Mouse (Mus musculus): ENCODE data around the gene 1110059E24Rik. TPM values are rescaled to one million over a fixed set of nuclear protein-coding genes. Genes with fewer than 3 reads are reported as not detected.

Gene 1110059E24Rik
- total RNA-seq, 2 experiments from 2014 or later = 39.0 to 45.5 TPM

DNA sequence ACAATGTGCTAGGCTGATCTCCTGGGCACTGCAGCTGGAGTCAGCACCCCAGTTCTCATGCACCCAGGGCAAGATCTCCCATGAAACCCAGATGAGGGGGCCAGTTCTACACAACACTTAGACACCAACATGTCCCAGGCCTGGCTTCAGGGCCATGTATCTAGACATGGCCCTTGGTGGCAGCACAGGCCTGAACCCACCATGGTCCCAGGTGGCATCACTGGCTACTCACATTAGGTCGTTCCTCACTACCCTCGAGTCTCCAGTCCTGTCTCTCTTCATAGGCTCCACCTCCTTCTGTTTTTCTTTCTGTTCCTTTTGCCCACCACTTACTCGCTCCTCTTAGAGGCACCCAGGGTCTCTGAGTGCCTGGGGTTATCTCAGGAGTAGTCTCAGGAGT, 72.9 kb downstream of the 1110059E24Rik start:
- DNase-seq (ENCODE audit: low spot score in 2 of 2) = no peak

DNA sequence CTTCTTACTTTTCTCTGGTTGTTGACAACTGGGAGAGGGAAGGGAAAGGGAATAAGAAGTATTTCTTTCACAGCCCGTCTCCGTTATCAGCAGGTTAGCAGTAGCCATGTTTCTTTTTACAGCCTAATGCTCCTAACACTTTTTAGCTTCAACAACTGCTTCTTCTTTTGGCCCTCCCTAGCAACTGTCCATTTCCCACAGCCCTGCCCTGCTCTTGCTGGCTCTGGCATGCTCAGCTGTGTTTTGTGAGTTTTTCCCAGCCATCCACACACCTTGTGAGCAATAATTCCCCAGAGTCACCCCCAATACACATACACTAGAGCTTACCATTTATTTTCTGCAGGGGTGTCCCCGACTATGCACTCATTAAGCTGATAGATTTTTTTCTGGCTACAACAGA, 75.3 kb downstream of the 1110059E24Rik start:
- no peak for DNase-seq (ENCODE audit: low spot score in 2 of 2)

DNA sequence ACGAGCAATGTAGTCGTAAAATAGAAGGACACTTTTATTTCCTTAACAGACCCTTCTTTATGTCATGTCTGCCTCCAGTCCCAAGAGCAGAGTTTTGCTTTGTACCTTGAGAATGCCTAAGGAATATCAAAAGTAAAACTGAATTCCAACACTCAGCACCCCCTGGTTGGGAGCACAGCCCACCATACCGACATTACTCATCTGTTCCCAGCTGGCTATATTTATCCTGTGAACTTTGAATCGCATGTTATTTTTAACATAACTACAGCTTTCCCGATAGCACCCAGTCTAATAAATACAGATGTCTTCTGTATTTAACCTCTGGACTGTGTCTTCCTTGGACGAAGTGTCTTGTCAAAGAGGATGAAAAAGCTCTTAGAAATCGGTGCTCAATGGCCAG, 80.8 kb downstream of the 1110059E24Rik start:
- no peak for DNase-seq (ENCODE audit: low spot score in 2 of 2)

DNA sequence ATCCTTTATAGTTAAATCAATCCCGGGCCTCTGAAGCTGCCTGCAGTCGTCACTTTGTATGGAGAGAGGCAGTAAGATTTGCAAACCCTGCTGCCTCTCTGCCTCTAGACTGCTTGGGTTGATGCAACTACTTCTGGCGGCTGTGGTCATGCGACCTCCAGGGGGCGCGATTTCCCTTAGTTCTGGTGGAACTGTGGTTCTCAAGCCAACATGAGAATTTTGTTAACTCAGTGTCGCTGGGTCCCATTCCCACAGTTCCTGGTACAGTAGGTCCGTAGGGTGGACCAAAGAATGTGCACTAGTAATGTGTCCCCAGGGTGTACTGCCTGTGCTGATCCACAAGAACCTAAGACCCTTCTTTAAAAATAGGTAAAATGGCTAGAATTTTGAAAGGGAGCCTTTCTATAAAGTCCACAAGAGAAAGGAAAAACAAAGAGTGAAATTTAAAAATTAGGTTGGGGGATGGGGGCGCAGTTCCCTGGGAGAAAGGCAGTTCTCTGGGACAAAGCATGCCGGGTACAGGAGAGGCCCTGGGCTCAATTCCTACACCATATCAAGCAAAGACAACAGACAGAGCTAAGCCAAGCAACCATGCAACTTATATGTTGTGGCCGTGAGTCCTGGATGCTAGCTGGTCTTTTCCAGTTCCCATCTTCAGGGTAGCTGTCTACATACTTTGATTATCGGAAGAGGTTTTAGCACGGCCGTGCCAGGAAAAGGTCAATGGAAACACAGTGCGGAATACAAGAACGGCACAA, 81.4 kb downstream of the 1110059E24Rik start:
- DNase-seq (ENCODE audit: low spot score in 2 of 2) = peak; percentile 72 to 77

DNA sequence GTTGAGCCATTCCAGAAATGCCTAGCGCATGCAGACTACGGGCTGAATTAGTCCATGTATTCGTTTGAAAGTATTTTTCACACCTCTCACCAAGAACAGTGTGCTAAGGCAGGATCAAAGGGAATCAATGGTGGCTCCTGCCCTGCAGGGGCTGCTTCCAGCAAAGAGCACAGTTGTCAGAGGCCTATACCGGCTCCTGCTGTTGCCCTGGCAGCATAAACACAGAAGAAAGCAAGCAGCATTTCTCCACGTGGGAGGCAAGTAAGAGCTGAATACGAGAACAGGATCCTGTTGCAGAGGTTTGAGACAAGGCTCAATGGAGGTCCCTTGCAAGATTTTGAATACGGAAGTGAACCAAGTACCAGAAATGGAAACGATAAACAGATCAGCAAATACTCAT, 82.0 kb downstream of the 1110059E24Rik start:
- DNase-seq (ENCODE audit: low spot score in 2 of 2) = no peak

DNA sequence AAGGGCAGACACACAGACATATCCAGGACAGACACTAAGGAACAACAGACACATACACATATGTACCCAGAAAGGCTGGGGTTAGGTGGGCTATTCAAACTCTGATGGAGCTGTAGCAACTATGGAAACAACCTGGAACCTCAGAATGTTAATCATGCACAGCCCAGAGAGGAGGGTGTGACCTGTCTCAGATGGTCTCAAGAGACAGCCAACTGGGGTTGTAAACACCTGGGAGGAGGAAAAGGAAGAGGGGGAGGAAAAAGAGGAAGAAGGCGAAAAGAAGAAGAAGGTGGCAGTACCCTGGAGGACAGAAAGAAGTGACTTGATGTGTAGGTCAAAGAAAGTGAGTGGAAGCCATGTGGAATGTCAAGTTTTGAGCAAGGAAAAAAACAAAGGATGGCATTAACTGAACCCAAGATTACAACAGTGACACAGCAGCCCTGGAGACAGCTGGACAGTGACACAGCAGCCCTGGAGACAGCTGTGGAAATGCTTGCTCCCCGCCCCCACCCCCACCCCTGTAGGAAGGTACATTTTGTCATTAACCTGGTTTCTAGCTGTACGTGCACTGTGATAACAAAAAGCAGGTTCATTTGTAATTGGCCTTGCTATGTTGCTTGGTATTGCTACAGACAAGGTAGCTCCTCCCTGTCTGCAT, 84.1 kb downstream of the 1110059E24Rik start:
- no peak for DNase-seq (ENCODE audit: low spot score in 2 of 2)

DNA sequence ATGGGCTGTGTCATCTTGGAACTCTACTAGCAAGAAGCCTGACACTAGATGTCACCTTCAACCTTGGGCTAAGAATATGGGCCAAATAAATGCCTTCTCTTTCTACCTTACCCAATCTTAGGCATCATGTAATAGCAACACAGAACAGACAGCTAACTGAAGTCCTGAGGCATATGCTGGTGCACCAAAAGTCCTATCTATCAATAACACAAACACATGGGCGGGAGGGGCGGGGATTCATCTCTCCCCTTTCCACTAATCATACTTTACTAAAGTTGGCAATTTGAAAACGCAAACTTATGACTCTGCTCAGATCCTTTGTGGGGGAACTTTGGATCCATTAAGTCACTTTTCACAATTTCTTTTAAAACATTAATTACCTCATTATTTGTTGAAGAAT, 84.8 kb downstream of the 1110059E24Rik start:
- no peak for DNase-seq (ENCODE audit: low spot score in 2 of 2)

DNA sequence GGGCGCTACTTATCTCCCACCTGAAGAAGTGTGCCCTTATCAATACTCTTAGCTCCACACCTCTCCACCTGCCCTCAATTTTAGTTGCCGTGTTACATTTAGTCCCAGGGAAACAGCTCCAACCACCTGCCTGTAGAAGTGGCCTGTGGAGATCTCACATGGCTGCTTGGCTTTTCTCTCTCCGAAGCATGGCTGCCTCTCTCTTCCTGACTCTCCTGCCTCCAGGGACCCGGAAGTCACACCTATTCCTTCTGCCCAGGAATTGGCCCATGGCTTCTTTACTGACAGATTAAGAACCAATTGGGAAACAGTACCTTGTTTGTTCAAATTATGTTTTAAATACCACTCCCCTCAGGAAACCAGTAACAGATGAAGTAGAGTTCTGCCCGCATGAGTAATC, 86.3 kb downstream of the 1110059E24Rik start:
- DNase-seq (ENCODE audit: low spot score in 2 of 2) = no peak

DNA sequence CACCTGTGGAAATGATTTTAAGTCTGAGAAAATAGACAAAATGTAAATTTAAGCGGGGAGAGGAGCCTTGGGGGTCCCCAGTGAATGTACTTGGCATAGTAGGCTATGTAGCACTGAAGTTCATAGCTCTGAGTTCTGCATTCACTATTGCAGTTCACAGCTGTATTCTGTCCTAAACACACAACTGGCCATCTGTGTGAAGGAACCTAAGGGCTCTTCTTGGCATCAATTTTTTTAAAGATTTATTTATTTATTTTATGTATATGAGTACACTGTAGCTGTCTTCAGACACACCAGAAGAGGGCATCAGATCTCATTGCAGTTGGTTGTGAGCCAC, 88.3 kb downstream of the 1110059E24Rik start:
- DNase-seq (ENCODE audit: low spot score in 2 of 2) = no peak

DNA sequence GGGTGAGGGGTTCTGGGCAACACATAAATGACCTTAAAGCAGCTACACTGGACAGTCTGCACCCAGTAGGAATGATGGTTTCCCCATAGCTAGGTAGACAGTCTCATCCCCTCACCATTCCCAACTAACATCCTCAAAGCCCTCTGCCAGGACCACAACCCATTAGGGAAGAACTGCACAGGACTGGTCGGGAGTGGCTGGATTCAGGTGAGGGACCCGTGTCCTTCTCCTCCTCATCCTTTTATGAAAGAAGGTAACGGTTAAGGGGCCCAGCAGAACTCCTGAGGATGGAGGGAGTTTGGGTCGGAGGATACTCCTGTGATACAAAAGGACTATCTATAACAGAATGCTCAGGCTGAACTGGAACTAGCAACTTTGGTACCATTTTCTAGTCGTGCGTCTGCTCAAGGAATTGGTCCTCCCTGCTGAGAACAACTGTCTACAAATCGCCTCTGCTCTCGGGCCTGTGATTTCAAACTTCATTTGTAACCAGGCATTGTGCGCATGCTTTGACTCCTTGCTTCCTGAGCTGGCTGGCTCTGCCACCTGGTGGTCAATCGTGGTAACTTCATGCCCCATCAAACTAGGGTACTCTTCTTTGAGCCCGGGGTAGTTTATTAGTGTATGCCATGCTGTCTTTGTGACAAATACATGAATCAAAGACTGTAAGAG, 88.9 kb downstream of the 1110059E24Rik start:
- peak; percentile 46 to 54 for DNase-seq (ENCODE audit: low spot score in 2 of 2)

DNA sequence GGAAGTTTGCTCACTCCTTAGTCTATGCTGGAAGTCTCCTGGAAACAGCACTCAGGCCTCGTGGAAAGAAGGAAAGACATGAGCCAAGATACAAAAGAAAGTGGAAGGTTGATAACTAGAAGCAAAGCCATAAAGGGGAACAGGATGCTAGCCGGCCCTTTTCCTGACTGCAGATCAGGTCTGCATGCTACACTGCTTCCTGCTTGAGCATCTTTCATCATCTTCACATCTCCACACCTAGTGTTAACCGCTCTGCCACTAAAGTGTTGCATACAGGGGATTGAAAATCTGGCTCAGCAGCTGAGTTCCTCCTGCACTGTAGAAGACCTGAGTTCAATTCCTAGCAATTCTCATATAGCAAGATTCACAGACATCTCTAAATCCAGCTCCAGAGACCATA, 89.8 kb downstream of the 1110059E24Rik start:
- DNase-seq (ENCODE audit: low spot score in 2 of 2) = no peak

DNA sequence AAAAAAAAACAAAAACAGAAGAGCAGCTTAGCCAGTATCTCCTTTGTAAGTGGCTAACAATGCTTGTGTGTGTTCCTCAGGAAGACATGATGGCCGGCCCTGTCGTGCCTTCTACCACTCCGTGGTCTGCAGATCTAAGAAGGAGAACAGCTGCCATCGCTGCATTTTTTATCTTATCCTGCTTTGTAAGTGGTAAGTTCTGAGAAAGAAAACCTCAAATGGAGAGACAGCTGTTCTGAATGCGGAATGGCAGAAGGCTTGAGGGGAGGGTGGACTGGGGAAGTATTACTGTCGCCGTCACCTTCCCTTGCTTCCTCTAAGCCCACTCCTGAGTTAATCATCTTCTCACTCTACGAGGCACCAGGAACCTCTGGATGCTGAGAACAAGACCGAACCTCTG, 100.0 kb downstream of the 1110059E24Rik start:
- DNase-seq (ENCODE audit: low spot score in 2 of 2) = no peak

DNA sequence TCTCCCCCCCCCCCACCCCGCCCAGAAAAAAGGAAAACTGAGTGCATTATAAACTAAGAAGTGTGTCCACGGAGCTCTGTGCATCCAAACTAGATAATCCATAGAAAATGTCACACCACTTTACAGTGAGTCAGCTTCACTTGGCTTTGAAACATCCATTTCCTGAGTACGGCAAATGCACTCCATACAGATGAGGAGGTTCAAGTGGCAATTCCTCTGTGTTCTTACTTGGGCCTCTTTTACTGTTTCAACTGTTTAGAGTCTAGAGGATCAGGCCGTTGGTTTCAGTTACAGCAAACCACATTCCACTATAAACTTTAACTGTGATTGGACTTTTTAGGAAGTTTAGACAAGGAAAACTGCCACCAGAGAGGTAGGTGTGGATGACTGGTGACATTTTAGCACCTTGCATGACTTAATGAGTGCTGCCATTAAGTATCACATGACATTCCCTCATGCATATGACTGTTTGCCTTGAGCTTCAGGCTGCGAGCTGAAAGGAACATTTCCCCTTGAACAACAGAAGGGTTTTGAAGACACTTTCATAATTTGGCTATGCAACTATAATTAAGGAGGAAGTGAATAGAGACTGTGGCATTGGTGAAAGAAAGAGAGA, 100.7 kb downstream of the 1110059E24Rik start:
- DNase-seq (ENCODE audit: low spot score in 2 of 2) = no peak

DNA sequence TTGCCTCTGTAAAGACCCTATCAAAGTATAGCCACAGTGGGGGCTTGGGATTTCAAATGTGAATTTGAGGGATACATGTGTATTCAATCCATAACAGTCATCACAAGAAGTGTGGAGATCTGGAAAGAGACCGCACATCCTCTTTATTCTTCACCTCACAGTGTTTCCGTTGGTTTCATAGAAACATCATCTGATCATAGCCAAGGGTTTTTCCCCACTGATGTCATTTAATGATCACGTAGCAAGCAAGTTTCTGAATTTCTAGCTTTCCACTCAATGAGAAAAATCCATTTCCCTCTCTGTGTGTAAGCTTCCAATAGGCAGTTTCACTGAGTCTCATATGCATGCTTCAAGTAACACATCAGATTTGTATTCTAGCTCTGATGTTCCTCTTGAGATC, 103.1 kb downstream of the 1110059E24Rik start:
- no peak for DNase-seq (ENCODE audit: low spot score in 2 of 2)

DNA sequence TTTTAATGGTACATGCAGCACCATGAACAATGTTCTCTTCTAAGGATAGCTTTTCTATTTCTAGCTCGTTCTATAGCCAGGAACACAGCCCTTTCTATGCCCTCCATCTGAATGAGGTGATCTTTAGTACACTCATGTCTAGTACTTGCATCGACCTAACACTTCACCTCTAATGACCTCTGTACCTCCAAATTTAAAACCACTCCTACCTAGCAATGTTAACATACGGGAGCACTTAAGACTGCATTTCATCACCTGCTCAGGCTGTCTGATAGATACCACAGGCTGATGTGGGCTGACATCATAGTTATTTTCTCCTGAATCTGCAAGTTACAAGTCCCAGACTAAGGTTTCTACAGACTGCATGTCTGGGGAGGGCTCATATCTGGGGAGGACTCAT, 103.8 kb downstream of the 1110059E24Rik start:
- no peak for DNase-seq (ENCODE audit: low spot score in 2 of 2)

DNA sequence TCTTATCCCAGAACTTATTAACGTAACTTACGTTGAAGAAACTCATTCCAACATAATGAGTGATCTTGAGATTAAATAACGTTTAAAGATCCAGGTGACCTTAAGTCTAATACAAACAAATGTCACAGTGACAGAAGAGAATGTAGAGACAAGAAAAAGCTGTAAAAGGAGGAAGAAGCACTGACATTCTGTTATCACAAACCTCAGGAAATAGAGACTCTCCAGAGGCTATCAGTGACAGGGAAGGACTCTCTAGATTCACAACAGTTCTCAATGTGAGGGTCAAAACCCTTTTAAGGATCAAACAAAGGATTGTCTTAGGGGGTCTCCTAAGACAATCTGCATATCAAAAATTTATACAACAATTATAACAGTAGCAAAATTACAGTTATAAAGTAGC, 115.7 kb downstream of the 1110059E24Rik start:
- DNase-seq (ENCODE audit: low spot score in 2 of 2) = no peak

Other genes starting within 250 kb of the 1110059E24Rik start
- 1 to 10 TPM; 4.6 to 6.1 TPM for gene Gda, start 179.5 kb downstream of the 1110059E24Rik start, total RNA-seq (2021)
- gene Abhd17b, start 209 bp upstream of the 1110059E24Rik start, total RNA-seq (2021) = 10 to 100 TPM; 55.1 to 58.0 TPM
- 10 to 100 TPM; 27.1 to 29.9 TPM for gene Cemip2, start 125.4 kb upstream of the 1110059E24Rik start, total RNA-seq (2021)

Data from adrenal gland, postnatal 4 days (tissue).